Mouse (Mus musculus) adrenal gland, postnatal 25 days (tissue): Measurements from ENCODE around the gene St7. TPM values are rescaled to one million over a fixed set of nuclear protein-coding genes. Genes with fewer than 3 reads are reported as not detected.

Source experiments
- DNase-seq: peaks from one replicate; pipeline ENCODE4 v3.0.0; 2021; ENCODE audit warnings: mixed read lengths
- total RNA-seq: library from RNA; stranded (reverse); gene quantifications from 2 replicates; pipeline ENCODE4 v1.2.3, GENCODE M21; 2021

Gene St7
- total RNA-seq, 1 experiment from 2014 or later: 31.5 TPM

GRCm38 (mm10) chr6:17719423-17719822, 26.7 kb downstream of the St7 start:
- DNase-seq: no peak

- DNase-seq: no peak
Measured at GRCm38 (mm10) chr6:17720022-17720421, 27.3 kb downstream of the St7 start.

- DNase-seq: no peak
Measured at GRCm38 (mm10) chr6:17721706-17722105, 29.0 kb downstream of the St7 start.

GRCm38 (mm10) chr6:17725841-17726460, 33.2 kb downstream of the St7 start:
- DNase-seq: peak; percentile 42

- no peak for DNase-seq
Measured at GRCm38 (mm10) chr6:17727241-17727640, 34.5 kb downstream of the St7 start.

- no peak for DNase-seq
Measured at GRCm38 (mm10) chr6:17727891-17728790, 35.4 kb downstream of the St7 start.

- DNase-seq: no peak
Measured at GRCm38 (mm10) chr6:17730122-17730521, 37.4 kb downstream of the St7 start.

GRCm38 (mm10) chr6:17731694-17732093, 39.0 kb downstream of the St7 start:
- DNase-seq: no peak

GRCm38 (mm10) chr6:17733951-17734411, 41.2 kb downstream of the St7 start:
- no peak for DNase-seq

- DNase-seq: no peak
Measured at GRCm38 (mm10) chr6:17737262-17737948, 44.7 kb downstream of the St7 start.

- no peak for DNase-seq
Measured at GRCm38 (mm10) chr6:17740128-17740527, 47.4 kb downstream of the St7 start.

- no peak for DNase-seq
Measured at GRCm38 (mm10) chr6:17741639-17742038, 48.9 kb downstream of the St7 start.

GRCm38 (mm10) chr6:17742209-17742608, 49.5 kb downstream of the St7 start:
- DNase-seq: no peak

- no peak for DNase-seq
Measured at GRCm38 (mm10) chr6:17743325-17743724, 50.6 kb downstream of the St7 start.

GRCm38 (mm10) chr6:17747724-17748123, 55.0 kb downstream of the St7 start:
- no peak for DNase-seq

- DNase-seq: peak; percentile 51
Measured at GRCm38 (mm10) chr6:17748866-17749582, 56.3 kb downstream of the St7 start.

GRCm38 (mm10) chr6:17749596-17749995, 56.9 kb downstream of the St7 start:
- no peak for DNase-seq

GRCm38 (mm10) chr6:17750041-17750660, 57.4 kb downstream of the St7 start:
- DNase-seq: no peak

GRCm38 (mm10) chr6:17750957-17751356, 58.2 kb downstream of the St7 start:
- DNase-seq: no peak

GRCm38 (mm10) chr6:17755902-17756301, 63.2 kb downstream of the St7 start:
- no peak for DNase-seq

GRCm38 (mm10) chr6:17758568-17758967, 65.8 kb downstream of the St7 start:
- DNase-seq: no peak
